Mouse (Mus musculus) bone marrow macrophage, adult 2 months (primary cell): ENCODE data around the gene Ppp3r2.

ENCODE experiments used
- CTCF ChIP-seq: IDR thresholded peaks from 2 replicates; pipeline ENCODE4 v1.5.1; 2012; ENCODE audit warnings: low read depth, mild to moderate bottlenecking, low read length, moderate library complexity
- POLR2A ChIP-seq: IDR thresholded peaks from 2 replicates; pipeline ENCODE4 v1.6.1; 2012; ENCODE audit warnings: mild to moderate bottlenecking, low read depth, low read length, borderline replicate concordance

GRCm38 (mm10) chr4:49664850-49665249 lies 17.0 kb downstream of the Ppp3r2 start:
- TF ChIP-seq POLR2A (no peak), CTCF (no peak)
